In genomic region chr10:59470451-59470850, GRCm38 (mm10) we compare ENCODE assay signal across 14 mouse cellular contexts. TPM values are rescaled to one million over a fixed set of nuclear protein-coding genes. Genes with fewer than 3 reads are reported as not detected.
A peak's percentile ranks its signal among the peaks of the same experiment; 100 is the strongest.
DNase-seq lines count a peak whose midpoint lies in the region; ATAC-seq and TF ChIP-seq lines count a peak whose summit lies in the region.
"Had no signal": no experiment of that assay in that cellular context is flagged by ENCODE, and none has a peak within 500 bp of the region (broad histone marks: within the 10 kb centered on the region; RNA-seq: fewer than 3 reads in every experiment).

No protein-coding gene starts in this region.

- no peak overlapping the region for H3K27ac ChIP-seq in cerebellum, adult 2 months (ENCODE audit: insufficient read depth, low read length)
- H3K27ac ChIP-seq in intestine, embryonic 15.5 days: no peak overlapping the region
- no peak overlapping the region for H3K27ac ChIP-seq in stomach, postnatal 0 days (replicated peaks)
- H3K27ac ChIP-seq: embryonic facial prominence, embryonic 15.5 days; hindbrain, embryonic 13.5 days; lung, embryonic 15.5 days; neural tube, embryonic 13.5 days; stomach, embryonic 15.5 days had no signal

- no peaks in the 10 kb centered on the region for H3K9me3 ChIP-seq in intestine, embryonic 15.5 days
- H3K9me3 ChIP-seq in stomach, postnatal 0 days (ENCODE audit: control insufficient read depth, low read length): no peaks in the 10 kb centered on the region
- H3K9me3 ChIP-seq: embryonic facial prominence, embryonic 15.5 days; hindbrain, embryonic 13.5 days; lung, embryonic 15.5 days; neural tube, embryonic 13.5 days; stomach, embryonic 15.5 days had no signal

- H3K4me3 ChIP-seq in cerebellum, adult 2 months (replicated peaks; ENCODE audit: insufficient read depth, low read depth, low read length): no peak overlapping the region
- no peak overlapping the region for H3K4me3 ChIP-seq in intestine, embryonic 15.5 days (replicated peaks)
- H3K4me3 ChIP-seq in stomach, postnatal 0 days (ENCODE audit: low read depth, low read length): no peak overlapping the region
- H3K4me3 ChIP-seq: embryonic facial prominence, embryonic 15.5 days; hindbrain, embryonic 13.5 days; lung, embryonic 15.5 days; neural tube, embryonic 13.5 days; stomach, embryonic 15.5 days had no signal

- intact Hi-C loops in left cerebral cortex, postnatal 10 days (cut with DNase I): no loop called here
- intact Hi-C loops in gastrocnemius, postnatal 14 days (cut with DNase I; ENCODE audit: low total_unique reads): no loop called here

- WGBS in cerebellum, adult 2 months: 15% methylated on average over 5 of the region's 5 CpGs
- 72% methylated on average over 5 of the region's 5 CpGs for WGBS in intestine, embryonic 15.5 days
- 69% methylated on average over 5 of the region's 5 CpGs for WGBS in stomach, postnatal 0 days

- DNase-seq in left cerebral cortex, postnatal 10 days (ENCODE audit: extremely low spot score in 1 of 2, low spot score in 2 of 2): peak; percentile 36 to 38
- no peak for DNase-seq in left cerebral cortex, adult 11 months (ENCODE audit: low spot score)
- DNase-seq in cerebellum, adult 2 months: peak; percentile 77 to 87
- DNase-seq in gastrocnemius, postnatal 14 days: peak; percentile 60
- peak; percentile 49 for DNase-seq in heart, postnatal 4 days
- no peak for DNase-seq in urinary bladder, postnatal 25 days (ENCODE audit: low spot score)
- no peak for DNase-seq in stomach, postnatal 0 days (ENCODE audit: low spot score)
- DNase-seq: adrenal gland, postnatal 36 days had no signal

- H3K27me3 ChIP-seq in cerebellum, adult 2 months (ENCODE audit: control insufficient read depth, insufficient read depth, low read length): no peaks in the 10 kb centered on the region
- no peaks in the 10 kb centered on the region for H3K27me3 ChIP-seq in intestine, embryonic 15.5 days (replicated peaks)
- no peaks in the 10 kb centered on the region for H3K27me3 ChIP-seq in stomach, postnatal 0 days (ENCODE audit: control insufficient read depth, insufficient read depth, low read length)
- H3K27me3 ChIP-seq: embryonic facial prominence, embryonic 15.5 days; hindbrain, embryonic 13.5 days; lung, embryonic 15.5 days; neural tube, embryonic 13.5 days; stomach, embryonic 15.5 days had no signal

- H3K36me3 ChIP-seq in intestine, embryonic 15.5 days: peaks cover 3% of the 10 kb centered on the region; the same call in 1 of the 2 replicates
- H3K36me3 ChIP-seq in stomach, postnatal 0 days (ENCODE audit: control insufficient read depth, insufficient read depth, low read length): peaks cover 4% of the 10 kb centered on the region; the same call in 1 of the 2 replicates
- H3K36me3 ChIP-seq: embryonic facial prominence, embryonic 15.5 days; hindbrain, embryonic 13.5 days; lung, embryonic 15.5 days; neural tube, embryonic 13.5 days had no signal

- no peak for TF ChIP-seq EP300 in stomach, postnatal 0 days (optimal IDR thresholded peaks at IDR 0.05)

- H3K4me1 ChIP-seq in cerebellum, adult 2 months (ENCODE audit: control insufficient read depth, insufficient read depth, low read length): peaks cover 8% of the 10 kb centered on the region
- H3K4me1 ChIP-seq in intestine, embryonic 15.5 days (replicated peaks): no peaks in the 10 kb centered on the region
- H3K4me1 ChIP-seq in stomach, postnatal 0 days (replicated peaks; ENCODE audit: control insufficient read depth, insufficient read depth): no peaks in the 10 kb centered on the region
- H3K4me1 ChIP-seq: lung, embryonic 15.5 days; stomach, embryonic 15.5 days had no signal

- H3K9ac ChIP-seq in intestine, embryonic 15.5 days: no peak overlapping the region
- H3K9ac ChIP-seq in stomach, postnatal 0 days (ENCODE audit: low read length): no peak overlapping the region
- H3K9ac ChIP-seq: embryonic facial prominence, embryonic 15.5 days; hindbrain, embryonic 13.5 days; lung, embryonic 15.5 days; neural tube, embryonic 13.5 days; stomach, embryonic 15.5 days had no signal

- TF ChIP-seq POLR2A in cerebellum, adult 2 months (IDR thresholded peaks at IDR 0.05; ENCODE audit: borderline replicate concordance, insufficient read depth, low read length): no peak

- no peak for TF ChIP-seq CTCF in cerebellum, adult 2 months (IDR thresholded peaks at IDR 0.05; ENCODE audit: borderline replicate concordance, insufficient read depth, low read depth, low read length)
- TF ChIP-seq CTCF in stomach, postnatal 0 days (IDR thresholded peaks at IDR 0.05; ENCODE audit: low read depth): no peak

- no peak overlapping the region for H3K4me2 ChIP-seq in intestine, embryonic 15.5 days (replicated peaks)
- no peak overlapping the region for H3K4me2 ChIP-seq in stomach, postnatal 0 days (replicated peaks; ENCODE audit: low read depth)
- H3K4me2 ChIP-seq: embryonic facial prominence, embryonic 15.5 days; hindbrain, embryonic 13.5 days; lung, embryonic 15.5 days; neural tube, embryonic 13.5 days; stomach, embryonic 15.5 days had no signal

- no peak for ATAC-seq in intestine, embryonic 15.5 days
- ATAC-seq in stomach, postnatal 0 days (ENCODE audit: low FRiP score, low TSS enrichment): no peak

RNA-seq across cellular contexts. Expression of gene Oit3, which starts 28.9 kb away (rescaled TPM):
- under 1 TPM in 1 of 2 experiments, not detected in 1; 0.20 TPM for total RNA-seq in left cerebral cortex, postnatal 10 days (2021)
- 0.13 and 0.14 TPM in 2 replicates for polyA plus RNA-seq in cerebellum, adult 2 months (2012; rRNA removed)
- total RNA-seq in gastrocnemius, postnatal 14 days (2021): under 1 TPM; 0.51 to 0.58 TPM
- under 1 TPM; 0.79 to 0.99 TPM for total RNA-seq in heart, postnatal 4 days (2021)
- 1.6 and 1.9 TPM in 2 replicates for polyA plus RNA-seq in intestine, embryonic 15.5 days (2015; fragmentation: Nextera tagmentation; extraction: Ambion mirVana)
- 0.28 and 0.29 TPM in 2 replicates for polyA plus RNA-seq in stomach, postnatal 0 days (2015; fragmentation: Nextera tagmentation; extraction: Ambion mirVana)

Comparison
In these comparisons a context has a peak if more than half of its experiments do, and no peak if none do; other contexts are left out.
1. DNase-seq: peak in left cerebral cortex, postnatal 10 days (2 of 2), cerebellum, adult 2 months (2 of 2), gastrocnemius, postnatal 14 days (single experiment) and heart, postnatal 4 days (single experiment); none in left cerebral cortex, adult 11 months (single experiment), urinary bladder, postnatal 25 days (single experiment) and stomach, postnatal 0 days (single experiment).